14 mouse cellular contexts compared by ENCODE assay signal in the genomic region with DNA sequence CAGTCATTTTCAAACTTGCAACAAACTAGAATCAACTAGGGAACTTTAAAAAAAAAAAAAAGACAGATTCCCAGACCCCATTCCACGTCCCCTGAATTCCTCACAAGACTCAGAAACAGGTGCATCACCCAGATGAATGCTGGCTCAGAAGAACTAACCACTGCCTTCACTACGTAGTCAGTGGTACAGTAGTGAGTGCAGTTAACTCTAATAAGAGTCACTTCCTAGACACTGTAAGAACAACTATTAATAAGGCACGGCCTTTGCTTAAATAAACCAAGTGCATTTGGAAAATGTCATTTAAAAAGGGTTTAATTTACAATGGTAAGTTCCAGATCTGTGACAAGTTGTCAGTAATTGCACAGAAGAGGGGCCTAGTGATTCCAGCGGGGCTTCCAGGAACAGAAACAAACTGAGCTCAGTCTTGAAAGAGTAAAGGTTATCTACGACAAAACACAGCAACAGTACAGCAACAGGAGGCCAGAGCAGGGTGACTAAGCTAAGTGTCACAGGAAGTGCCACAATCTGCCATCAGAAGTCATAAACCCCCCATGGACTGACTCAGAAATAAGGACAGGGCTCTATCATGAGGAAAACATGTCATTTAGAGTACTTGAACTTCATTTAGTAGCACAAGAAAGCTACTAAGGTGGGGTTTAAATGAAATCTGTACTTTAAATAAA. TPM values are rescaled to one million over a fixed set of nuclear protein-coding genes. Genes with fewer than 3 reads are reported as not detected.
DNase-seq lines count a peak whose midpoint lies in the region; ATAC-seq and TF ChIP-seq lines count a peak whose summit lies in the region.
"Had no signal": no experiment of that assay in that cellular context is flagged by ENCODE, and none has a peak within 500 bp of the region (broad histone marks: within the 10 kb centered on the region; RNA-seq: fewer than 3 reads in every experiment).

No protein-coding gene starts in this region.

- H3K27me3 ChIP-seq in kidney, adult 2 months (replicated peaks; ENCODE audit: control insufficient read depth, insufficient read depth, low read length) = no peaks in the 10 kb centered on the region
- H3K27me3 ChIP-seq in kidney, embryonic 14.5 days (ENCODE audit: control insufficient read depth, insufficient read depth, low read length) = no peaks in the 10 kb centered on the region
- no peaks in the 10 kb centered on the region for H3K27me3 ChIP-seq in intestine, embryonic 15.5 days (replicated peaks)
- H3K27me3 ChIP-seq in myocyte (ENCODE audit: control insufficient read depth, insufficient read depth, insufficient read length) = no peaks in the 10 kb centered on the region
- H3K27me3 ChIP-seq: lung, embryonic 15.5 days had no signal

- no peaks in the 10 kb centered on the region for H3K79me2 ChIP-seq in myocyte (ENCODE audit: control insufficient read depth, insufficient read depth)

- peak; percentile 16 for DNase-seq in kidney, adult 2 months
- DNase-seq in left cerebral cortex, adult 8-10 months (ENCODE audit: low spot score in 2 of 2) = no peak
- DNase-seq in Muller cell, postnatal 12 days (ENCODE audit: inconsistent ontology term) = no peak
- DNase-seq in retina, embryonic 14.5 days (ENCODE audit: low spot score) = no peak
- DNase-seq: forebrain, postnatal 0 days; kidney, adult 8-10 months; midbrain, embryonic 14.5 days; thymus, postnatal 4 days had no signal

- no peaks in the 10 kb centered on the region for H3K9me3 ChIP-seq in kidney, embryonic 14.5 days (ENCODE audit: control insufficient read depth, low read length)
- H3K9me3 ChIP-seq in intestine, embryonic 15.5 days = no peaks in the 10 kb centered on the region
- H3K9me3 ChIP-seq: lung, embryonic 15.5 days had no signal

- no peak for TF ChIP-seq POLR2A in kidney, adult 2 months (IDR thresholded peaks at IDR 0.05; ENCODE audit: low read depth, low read length)
- TF ChIP-seq POLR2A in myocyte (IDR thresholded peaks at IDR 0.05; ENCODE audit: insufficient read length, low read depth) = no peak

- no peak overlapping the region for H3K9ac ChIP-seq in kidney, embryonic 14.5 days (ENCODE audit: low read depth, low read length)
- H3K9ac ChIP-seq in intestine, embryonic 15.5 days = no peak overlapping the region
- H3K9ac ChIP-seq: forebrain, postnatal 0 days; lung, embryonic 15.5 days had no signal

- H3K27ac ChIP-seq in kidney, adult 2 months (ENCODE audit: insufficient read depth, low read depth, low read length) = no peak overlapping the region
- no peak overlapping the region for H3K27ac ChIP-seq in kidney, embryonic 14.5 days (ENCODE audit: low read depth, low read length)
- no peak overlapping the region for H3K27ac ChIP-seq in intestine, embryonic 15.5 days
- H3K27ac ChIP-seq: lung, embryonic 15.5 days had no signal

- no peaks in the 10 kb centered on the region; the same call in 1 of the 2 replicates for H3K36me3 ChIP-seq in kidney, adult 2 months (ENCODE audit: control insufficient read depth, insufficient read depth, low read length)
- H3K36me3 ChIP-seq in kidney, embryonic 14.5 days (ENCODE audit: control insufficient read depth, insufficient read depth, low read length) = peaks cover 8% of the 10 kb centered on the region; the same call in 1 of the 2 replicates
- no peaks in the 10 kb centered on the region for H3K36me3 ChIP-seq in intestine, embryonic 15.5 days
- H3K36me3 ChIP-seq in myocyte (ENCODE audit: control insufficient read depth, insufficient read depth) = peaks cover 4% of the 10 kb centered on the region

- 66% methylated on average over 5 of the region's 5 CpGs for WGBS in kidney, adult 2 months
- 55% methylated on average over 5 of the region's 5 CpGs for WGBS in kidney, embryonic 14.5 days
- 53% methylated on average over 5 of the region's 5 CpGs for WGBS in intestine, embryonic 15.5 days

- no peak for ATAC-seq in kidney, embryonic 14.5 days (ENCODE audit: low FRiP score, low TSS enrichment)
- ATAC-seq in activated CD4-positive, CD25-positive, alpha-beta regulatory T cell, adult 4 months = peak; percentile 81
- ATAC-seq in intestine, embryonic 15.5 days = peak; percentile 78
- ATAC-seq: forebrain, postnatal 0 days had no signal

- peaks cover 3% of the 10 kb centered on the region; the same call in 1 of the 2 replicates for H3K4me1 ChIP-seq in kidney, adult 2 months (ENCODE audit: control insufficient read depth, insufficient read depth, low read length)
- 0 out of 2 replicates have a peak, but pooled peaks cover 2% of the 10 kb centered on the region for H3K4me1 ChIP-seq in kidney, embryonic 14.5 days (ENCODE audit: control insufficient read depth, insufficient read depth, low read length)
- 0 out of 2 replicates have a peak, but pooled peaks cover 2% of the 10 kb centered on the region for H3K4me1 ChIP-seq in intestine, embryonic 15.5 days (replicated peaks)
- H3K4me1 ChIP-seq: lung, embryonic 15.5 days had no signal

- no peak overlapping the region for H3K4me2 ChIP-seq in kidney, embryonic 14.5 days (replicated peaks; ENCODE audit: low read depth, low read length)
- H3K4me2 ChIP-seq in intestine, embryonic 15.5 days (replicated peaks) = no peak overlapping the region
- peak overlapping the region; percentile 63 for H3K4me2 ChIP-seq in myocyte (ENCODE audit: low read depth)
- H3K4me2 ChIP-seq: lung, embryonic 15.5 days had no signal

- no peak for TF ChIP-seq CTCF in kidney, adult 2 months (conservative IDR thresholded peaks at IDR 0.05; ENCODE audit: insufficient read depth, insufficient read length, low read depth, low read length)

- H3K4me3 ChIP-seq in kidney, adult 2 months (ENCODE audit: insufficient read depth, low read depth, low read length) = no peak overlapping the region
- no peak overlapping the region for H3K4me3 ChIP-seq in kidney, embryonic 14.5 days (ENCODE audit: low read length)
- H3K4me3 ChIP-seq in intestine, embryonic 15.5 days (replicated peaks) = no peak overlapping the region
- no peak overlapping the region for H3K4me3 ChIP-seq in myocyte
- H3K4me3 ChIP-seq: lung, embryonic 15.5 days had no signal

- H3ac ChIP-seq in myocyte (ENCODE audit: control insufficient read depth, insufficient read length) = no peak overlapping the region

TF ChIP-seq in myocyte, 11 proteins besides CTCF, POLR2A, EP300 and RAD21:
- TF ChIP-seq MYOD1 (IDR thresholded peaks at IDR 0.05; ENCODE audit: control insufficient read depth in 1 of 3, insufficient read length in 2 of 3, low read depth in 2 of 3) (peak in 1 of 3 experiments; percentile 28), MAX (IDR thresholded peaks at IDR 0.05; ENCODE audit: low read depth) (no peak), CEBPB (IDR thresholded peaks at IDR 0.05; ENCODE audit: insufficient read depth, poor library complexity, severe bottlenecking) (no peak)

RNA-seq across cellular contexts. Expression of a gene that starts 11.1 kb away (rescaled TPM):
- 3.4 and 3.6 TPM in 2 replicates for polyA plus RNA-seq in kidney, adult 2 months (2012; rRNA removed)
- 8.2 and 14.3 TPM in 2 replicates for polyA plus RNA-seq in kidney, embryonic 14.5 days (2014; fragmentation: Nextera tagmentation; extraction: Ambion mirVana)
- 10 to 100 TPM; 11.0 to 14.0 TPM for polyA plus RNA-seq in activated CD4-positive, CD25-positive, alpha-beta regulatory T cell, adult 4 months (2017; shearing (Covaris generic))
- 15.0 and 17.7 TPM in 2 replicates for polyA plus RNA-seq in intestine, embryonic 15.5 days (2015; fragmentation: Nextera tagmentation; extraction: Ambion mirVana)
- polyA plus RNA-seq in myocyte (2012; fragmentation: generic; extraction: Trizol) = 3.1 TPM
- total RNA-seq in left cerebral cortex, adult 8-10 months (2022) = 10 to 100 TPM; 49.9 to 65.6 (median 58.2) TPM

RNA-seq across cellular contexts. Expression of a gene that starts 36.3 kb away (rescaled TPM):
- not detected in 2 replicates for polyA plus RNA-seq in kidney, adult 2 months (2012; rRNA removed)
- polyA plus RNA-seq in kidney, embryonic 14.5 days (2014; fragmentation: Nextera tagmentation; extraction: Ambion mirVana) = not detected in 2 replicates
- not detected for polyA plus RNA-seq in activated CD4-positive, CD25-positive, alpha-beta regulatory T cell, adult 4 months (2017; shearing (Covaris generic))
- polyA plus RNA-seq in intestine, embryonic 15.5 days (2015; fragmentation: Nextera tagmentation; extraction: Ambion mirVana) = 0.21 TPM in 1 of 2 replicates, not detected in the other
- polyA plus RNA-seq in myocyte (2012; fragmentation: generic; extraction: Trizol) = not detected
- total RNA-seq in left cerebral cortex, adult 8-10 months (2022) = under 1 TPM in 3 of 4 experiments, not detected in 1; 0.28 to 0.89 (median 0.37) TPM
- polyA plus RNA-seq: forebrain, postnatal 0 days; gonadal fat pad, adult 2 months; midbrain, embryonic 14.5 days had no signal
